Mouse (Mus musculus) left cerebral cortex, adult 9 months (tissue): Measurements from ENCODE around the gene Tmem256.

Source experiments
- DNase-seq, 2 experiments: peaks; one replicate each; pipeline ENCODE4 v3.0.0; 2022; ENCODE audit warnings: low spot score in 2 of 2

Tmem256 gene

GRCm38 (mm10) chr11:69883527-69884151, 45.3 kb downstream of the Tmem256 start:
- DNase-seq: no peak

- DNase-seq: no peak
Observed at GRCm38 (mm10) chr11:69884240-69884639, 45.9 kb downstream of the Tmem256 start.

- DNase-seq: no peak
Observed at GRCm38 (mm10) chr11:69884663-69885062, 46.3 kb downstream of the Tmem256 start.

DNA sequence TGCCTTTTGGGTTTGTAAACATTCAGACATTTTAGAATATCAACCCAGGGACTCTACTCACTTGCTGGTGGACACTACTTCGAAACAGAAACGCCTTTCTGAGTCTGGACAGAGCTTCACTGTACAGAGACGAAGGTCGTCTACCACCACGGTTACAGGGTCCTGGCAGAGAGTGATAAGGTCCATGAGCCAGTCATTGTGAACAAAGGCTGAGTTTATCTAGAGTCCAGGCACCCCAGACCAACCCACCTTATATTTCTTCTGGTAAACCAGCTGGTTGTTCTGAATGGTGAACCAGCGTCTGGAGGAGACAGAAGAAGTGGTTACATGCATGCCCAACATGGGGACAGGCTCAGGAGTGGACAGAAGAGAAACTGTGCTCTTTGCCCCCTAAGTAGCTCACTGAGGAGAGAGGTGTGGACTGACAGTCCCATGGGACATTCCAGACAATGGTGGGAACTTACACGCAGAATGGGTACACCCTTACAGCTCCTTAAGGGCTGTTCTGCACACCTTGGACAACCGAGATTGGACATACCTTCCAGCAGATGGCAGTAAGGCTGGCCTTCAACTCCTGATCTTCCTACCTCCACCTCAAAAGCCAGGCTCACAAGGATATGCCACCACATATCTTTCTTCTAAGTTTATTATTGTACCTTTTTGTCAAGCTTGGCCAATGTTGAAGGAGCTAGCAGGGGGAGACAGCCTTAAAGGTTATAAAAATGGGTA, 48.8 kb downstream of the Tmem256 start:
- DNase-seq: no peak
